Mouse (Mus musculus): ENCODE data around the gene Traf5.
A peak's percentile ranks its signal among the peaks of the same experiment; 100 is the strongest.

Gene Traf5

DNA sequence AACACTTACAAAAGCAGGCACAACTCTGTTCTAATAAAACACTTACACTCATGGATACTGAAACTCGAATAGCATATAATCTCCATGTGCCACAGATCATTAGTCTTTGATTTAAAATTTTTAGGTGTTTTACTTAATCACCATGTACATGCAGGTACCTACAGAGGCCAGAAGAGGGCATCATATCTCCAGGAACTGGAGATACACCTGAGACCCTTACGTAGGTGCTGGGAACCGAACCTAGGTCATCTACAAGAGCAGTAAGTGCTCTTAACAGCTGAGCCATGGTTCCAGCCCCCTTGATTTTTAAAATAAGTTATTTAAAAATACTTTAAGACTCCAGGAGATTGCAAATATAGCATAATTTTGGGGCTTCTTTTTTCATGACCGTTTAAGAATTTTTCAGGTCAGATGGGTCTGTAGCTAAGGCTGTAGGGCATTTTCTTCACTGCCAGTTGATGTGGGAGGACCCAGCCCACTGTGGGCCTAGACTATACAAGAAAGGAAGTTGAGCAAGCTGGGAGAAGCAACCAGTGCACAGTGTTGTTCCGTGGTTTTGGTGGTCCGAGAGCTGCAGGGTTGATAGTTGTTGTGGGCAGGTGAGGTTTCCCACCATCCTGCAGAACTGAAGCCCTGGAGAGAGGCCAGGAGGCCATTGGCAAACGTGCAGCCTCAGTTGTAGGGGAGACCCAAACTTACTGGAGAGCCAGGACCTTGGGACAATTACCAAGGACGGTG lies 29.0 kb downstream of the Traf5 start:
- no peak for DNase-seq (ENCODE audit: low spot score)

DNA sequence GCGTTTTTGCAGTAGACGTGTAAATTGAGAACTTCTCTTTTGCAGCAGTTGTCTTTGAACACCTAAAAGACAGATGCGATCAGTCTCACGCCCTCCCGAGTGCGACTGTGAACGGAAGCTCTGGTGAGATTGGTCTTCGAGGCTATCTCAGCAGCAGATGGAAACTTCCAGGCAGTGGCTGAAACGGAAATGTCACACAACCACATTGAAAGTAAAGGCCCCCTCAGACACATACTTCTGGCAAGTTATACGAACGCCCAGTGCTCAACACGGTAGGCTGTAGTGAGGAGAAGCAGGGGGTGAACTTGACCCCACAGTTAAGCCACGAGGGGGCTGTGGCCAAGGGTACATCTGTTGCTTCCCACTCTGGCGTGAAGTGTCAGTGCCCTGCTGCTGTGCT lies 29.7 kb downstream of the Traf5 start:
- no peak for DNase-seq (ENCODE audit: low spot score)

DNA sequence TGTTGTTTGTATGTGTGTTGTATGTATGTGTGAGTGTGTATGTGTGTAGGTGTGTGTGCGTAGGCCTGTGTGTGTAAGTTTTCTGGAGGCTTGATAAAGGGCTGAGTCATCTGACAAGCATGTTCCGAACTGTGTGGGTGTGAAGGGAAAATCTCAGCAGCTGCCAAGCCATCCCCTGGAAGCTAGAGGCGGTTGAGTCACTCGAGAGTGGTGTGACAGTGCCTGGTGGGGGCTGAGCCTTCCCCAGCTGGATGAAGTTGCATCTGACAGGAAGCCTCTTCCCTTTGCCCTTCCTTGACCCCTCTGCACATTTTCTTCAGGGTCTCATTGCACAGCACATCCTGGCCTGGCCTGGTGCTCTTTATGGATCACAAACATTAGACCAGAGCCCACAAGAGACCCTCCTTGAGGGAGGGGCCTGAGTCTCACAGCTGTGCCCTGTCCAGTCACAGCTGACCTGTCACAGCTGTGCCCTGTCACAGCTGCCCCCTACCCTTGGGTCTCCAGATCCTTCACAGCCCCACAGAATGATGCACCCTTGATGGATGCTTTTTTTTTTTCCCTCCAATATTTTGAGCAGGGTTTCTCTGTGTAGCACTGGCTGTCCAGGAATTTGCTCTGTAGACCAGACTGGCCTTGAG lies 30.6 kb downstream of the Traf5 start:
- no peak for DNase-seq (ENCODE audit: low spot score)

DNA sequence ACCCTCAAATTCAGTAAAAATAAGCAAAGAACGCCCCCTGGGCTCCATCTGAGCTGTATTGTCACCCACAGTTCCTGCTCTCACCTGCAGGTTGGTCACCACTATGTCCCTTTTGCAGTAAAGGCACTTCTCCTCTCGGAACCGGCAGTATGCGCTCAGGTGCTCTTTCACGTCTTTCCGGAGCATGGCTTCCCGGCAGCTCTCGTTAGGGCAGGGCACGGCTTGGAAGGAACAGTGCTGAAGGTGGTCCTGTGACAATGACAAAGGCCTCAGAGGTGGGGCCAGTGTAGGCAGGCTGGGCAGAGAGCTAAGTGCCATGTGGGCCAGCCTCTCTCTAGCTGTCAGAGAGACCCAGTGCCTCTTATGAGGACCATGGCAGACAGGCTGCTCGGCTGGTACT lies 33.4 kb downstream of the Traf5 start:
- no peak for DNase-seq (ENCODE audit: low spot score)

DNA sequence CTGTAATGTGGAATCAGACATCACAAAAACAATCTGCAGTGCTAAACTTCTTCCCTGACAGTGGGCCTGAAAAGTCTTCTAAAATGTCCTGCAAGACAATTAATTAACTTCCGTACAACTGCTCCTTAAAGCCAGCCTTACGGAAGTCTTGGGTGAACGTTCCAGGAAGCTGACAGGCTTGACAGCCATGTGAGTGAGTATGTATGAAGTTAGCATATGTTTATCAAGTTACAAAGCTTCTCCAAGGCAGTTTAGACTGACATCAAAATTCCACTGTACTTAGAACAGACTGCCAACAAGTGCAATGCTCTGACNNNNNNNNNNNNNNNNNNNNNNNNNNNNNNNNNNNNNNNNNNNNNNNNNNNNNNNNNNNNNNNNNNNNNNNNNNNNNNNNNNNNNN lies 38.6 kb downstream of the Traf5 start:
- DNase-seq (ENCODE audit: low spot score): no peak

DNA sequence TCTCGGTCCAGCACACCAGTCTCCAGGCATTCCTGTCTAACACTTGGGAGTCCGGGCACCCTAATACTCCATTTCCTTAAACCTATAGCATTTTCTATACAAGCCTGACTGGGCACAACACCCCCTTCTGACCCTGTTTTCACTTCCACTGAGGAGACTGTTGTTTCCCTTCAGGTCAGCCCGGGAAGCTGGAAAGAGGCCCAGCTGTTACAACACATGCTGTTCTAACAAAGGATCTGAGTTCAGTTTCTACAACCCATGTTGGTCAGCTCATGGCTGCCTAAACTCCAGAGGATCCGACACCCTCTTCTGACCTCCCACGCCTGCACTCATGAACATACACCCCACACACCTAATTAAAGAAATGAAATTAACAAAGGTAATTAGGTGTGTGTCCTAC lies 39.4 kb downstream of the Traf5 start:
- no peak for DNase-seq (ENCODE audit: low spot score)

DNA sequence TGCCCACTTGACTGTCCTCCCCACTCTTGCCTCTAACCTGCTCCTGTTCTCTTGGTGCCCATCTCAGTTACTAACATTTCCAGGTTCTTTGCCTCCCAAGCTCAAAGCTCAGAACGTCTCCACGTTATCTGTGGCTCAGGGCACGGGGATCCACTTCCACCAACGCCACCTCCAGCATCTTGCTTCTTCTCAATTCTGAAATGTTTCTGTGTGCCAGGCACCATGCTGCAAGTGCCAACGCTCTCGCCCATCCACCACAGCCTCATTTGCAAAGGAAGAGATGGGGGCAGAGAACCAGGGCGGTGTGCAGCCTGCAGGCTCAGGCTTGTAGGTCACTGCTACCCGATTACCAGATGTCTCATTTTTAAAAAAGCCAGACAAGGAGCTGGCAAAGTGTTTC lies 39.9 kb downstream of the Traf5 start:
- DNase-seq (ENCODE audit: low spot score): no peak

DNA sequence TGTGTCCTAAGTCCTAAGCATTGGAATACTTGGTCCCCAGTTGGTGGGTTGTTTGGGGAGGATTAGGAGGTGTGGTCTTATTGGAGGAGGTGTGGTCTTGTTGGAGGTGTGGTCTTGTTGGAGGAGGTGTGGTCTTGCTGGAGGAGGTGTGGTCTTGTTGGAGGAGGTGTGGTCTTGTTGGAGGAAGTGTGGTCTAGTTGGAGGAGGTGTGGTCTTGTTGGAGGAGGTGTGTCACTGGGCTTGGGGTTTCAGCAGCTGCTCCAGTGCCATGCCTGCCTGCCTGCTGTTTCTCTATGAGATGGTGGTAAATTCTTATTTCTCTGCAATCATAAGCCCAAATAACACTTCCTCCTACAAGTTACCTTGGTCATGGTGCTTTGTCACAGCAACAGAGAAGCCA lies 93.3 kb downstream of the Traf5 start:
- DNase-seq (ENCODE audit: low spot score): no peak

DNA sequence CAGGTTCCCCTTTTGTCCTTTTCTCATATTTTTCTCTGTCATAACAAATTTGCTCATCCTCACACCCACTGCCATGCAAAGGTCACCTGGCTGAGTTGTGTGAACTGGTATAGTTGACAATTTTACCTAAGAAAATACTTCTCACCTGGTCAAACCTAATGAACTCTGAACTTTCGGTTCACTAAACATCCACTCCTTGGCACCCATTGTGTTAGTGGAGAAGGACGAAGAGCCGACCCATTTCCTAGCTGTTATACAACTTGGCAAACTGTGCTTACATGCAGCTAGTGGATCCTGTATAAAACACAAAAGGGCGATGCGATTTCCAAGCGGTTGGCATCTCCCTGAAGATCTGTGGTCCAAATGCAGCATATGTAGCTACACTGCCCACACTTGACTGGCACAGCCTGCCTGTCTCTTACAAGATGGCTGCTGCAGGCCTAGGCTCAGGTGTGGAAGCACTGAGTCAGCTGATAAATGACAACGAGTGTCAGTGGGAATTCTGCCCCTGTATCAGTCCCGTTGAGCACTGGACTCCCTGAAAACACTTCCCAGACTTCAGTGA lies 95.7 kb downstream of the Traf5 start:
- no peak for DNase-seq (ENCODE audit: low spot score)

DNA sequence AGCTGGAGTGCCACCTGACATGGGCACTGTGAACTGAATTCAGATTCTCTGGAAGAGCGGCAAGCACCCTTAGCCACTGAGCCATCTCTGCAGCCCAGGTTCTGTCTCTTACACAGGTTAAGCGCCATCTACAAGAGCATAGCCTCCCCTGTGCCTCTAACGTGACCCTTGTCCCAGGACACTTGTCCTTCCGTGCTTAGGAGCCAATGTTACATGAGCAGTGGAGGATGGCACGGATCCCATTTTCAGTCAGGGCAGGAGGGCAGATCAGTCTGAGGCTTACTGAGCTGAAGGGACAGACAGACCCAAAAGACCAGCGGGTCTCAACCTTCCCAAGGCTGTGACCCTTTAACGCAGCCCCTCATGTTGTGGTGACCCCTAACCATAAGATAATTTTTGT lies 96.4 kb downstream of the Traf5 start:
- no peak for DNase-seq (ENCODE audit: low spot score)

DNA sequence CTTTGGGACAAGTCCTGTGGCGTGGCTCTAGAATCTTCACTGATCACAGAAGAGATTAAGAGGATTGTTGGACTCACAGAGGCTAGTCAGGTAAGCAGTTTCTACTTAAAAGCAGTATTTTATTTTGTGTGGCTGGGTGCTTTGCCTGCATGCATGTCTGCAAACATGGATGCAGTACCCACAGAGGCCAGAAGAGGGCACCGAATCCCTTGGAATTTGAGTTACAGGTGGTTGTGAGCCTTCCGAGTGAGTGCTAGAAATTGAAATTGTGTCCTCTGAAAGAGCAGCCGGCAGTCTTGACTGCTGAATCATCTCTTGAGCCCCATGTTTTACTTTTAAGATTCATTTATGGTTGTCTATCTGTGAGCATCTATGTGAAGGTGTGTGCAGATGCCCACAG lies 96.9 kb downstream of the Traf5 start:
- peak; percentile 75 for DNase-seq (ENCODE audit: low spot score)

DNA sequence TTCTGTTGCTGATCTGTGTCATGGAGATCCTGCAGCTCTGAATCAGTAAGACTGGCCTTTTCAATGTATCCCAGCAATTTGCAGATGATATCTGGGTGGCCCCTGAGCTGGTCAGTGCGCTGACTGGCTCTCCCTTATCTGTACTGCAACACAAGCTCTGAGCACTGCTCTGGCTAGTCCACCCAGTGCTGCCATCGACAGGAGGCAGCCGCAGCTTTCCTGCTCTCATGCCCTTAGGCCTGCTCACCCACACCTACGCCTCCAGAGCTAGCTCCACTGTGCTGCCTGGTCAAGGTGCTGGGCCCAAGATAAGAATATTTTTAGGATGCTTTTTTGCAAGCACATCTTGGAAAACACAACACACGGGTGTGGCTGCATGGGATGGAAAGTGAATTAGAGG lies 97.9 kb downstream of the Traf5 start:
- DNase-seq (ENCODE audit: low spot score): peak; percentile 67

DNA sequence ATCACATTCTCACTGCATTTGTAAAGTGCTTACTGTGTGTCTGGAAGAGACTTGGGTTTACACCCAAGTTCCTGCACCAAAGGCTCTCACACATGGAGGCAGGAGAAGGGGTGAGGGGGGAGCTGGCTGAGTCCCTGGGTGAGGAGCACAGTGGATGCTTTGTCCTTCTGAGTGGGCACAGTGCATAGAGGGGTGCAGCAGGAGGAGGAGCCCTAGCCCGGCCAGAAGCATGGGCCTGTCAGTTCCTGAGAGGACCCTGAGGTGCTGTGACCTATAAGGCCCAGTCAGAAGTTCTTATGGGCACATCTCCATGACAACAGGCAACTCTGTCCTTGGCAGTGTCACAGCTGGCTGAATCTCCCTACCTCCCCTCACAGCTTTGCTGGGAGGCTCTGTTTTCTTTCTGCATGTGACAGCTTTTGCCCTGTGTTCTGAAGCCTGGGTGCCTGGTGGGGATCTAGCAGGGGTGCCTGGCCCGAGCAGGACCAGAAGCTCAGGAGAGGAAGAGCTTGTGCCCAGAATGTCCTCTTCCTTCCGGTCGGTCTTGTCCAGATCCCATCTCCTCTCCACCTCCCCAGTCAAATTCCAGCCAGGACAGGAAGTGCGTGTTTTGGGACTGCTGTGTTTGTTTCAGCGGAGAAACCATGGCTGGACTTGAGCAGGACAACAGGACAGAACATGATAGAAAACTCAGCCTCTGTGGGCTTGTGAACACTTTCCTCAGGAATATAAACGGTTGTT lies 100.1 kb downstream of the Traf5 start:
- DNase-seq (ENCODE audit: low spot score): no peak

DNA sequence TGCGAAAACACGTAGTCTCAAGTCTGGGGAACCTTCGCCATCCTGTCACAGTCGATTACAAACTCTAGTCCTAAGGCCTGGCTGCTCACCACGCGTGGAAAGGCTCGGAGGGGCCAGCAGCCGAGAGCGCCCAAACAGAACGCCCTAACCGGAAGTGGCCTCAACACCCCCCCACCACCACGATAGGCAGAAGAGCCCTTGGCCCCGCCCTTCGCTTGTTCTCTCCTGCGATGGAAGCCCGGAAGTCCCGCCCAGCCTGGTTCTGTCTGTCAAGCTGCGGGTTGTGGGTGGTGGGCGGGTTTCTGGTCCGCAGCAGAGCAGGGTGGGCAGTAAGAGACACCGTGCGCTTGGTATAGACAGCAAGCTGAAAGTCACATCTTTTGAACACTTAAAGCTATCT lies 102.4 kb downstream of the Traf5 start:
- DNase-seq (ENCODE audit: low spot score): peak; percentile 90

DNA sequence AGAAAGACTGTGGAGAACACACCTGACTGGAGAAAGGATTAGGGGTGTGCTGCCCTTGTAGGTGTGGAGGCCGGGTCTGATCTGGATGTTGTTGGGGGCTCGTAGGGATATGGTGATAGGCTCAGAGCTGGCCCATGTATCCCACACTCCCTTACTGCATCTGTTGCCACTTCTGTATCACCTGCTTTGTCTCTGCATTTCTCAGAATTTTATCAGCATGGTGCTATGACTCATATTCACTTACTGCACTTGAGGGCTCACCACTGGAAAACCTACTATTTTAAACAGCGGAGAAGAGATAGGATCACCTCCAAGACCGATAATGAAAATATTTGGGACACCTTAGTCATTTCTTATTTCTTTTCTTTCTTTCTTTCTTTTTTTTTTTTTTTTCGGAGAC lies 103.3 kb downstream of the Traf5 start:
- DNase-seq (ENCODE audit: low spot score): no peak

DNA sequence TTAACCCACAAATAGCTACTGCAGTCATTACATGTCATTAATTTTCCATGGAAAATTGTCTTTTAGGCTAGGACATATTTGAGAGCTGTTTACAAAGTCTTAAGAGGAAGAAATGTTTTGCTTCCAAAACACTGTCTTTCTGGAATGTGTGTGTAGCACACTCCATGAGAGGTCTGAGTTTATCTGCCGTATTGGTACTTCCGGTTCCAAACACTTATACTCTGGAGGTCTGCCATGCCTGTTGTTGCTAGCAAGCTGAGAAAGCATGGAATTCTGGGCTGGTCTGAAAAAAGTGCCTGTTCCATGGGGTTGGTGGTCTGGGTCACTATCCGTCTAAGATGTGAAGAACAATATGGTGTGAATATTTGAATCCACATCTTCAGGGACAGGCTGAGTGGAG lies 103.7 kb downstream of the Traf5 start:
- no peak for DNase-seq (ENCODE audit: low spot score)

DNA sequence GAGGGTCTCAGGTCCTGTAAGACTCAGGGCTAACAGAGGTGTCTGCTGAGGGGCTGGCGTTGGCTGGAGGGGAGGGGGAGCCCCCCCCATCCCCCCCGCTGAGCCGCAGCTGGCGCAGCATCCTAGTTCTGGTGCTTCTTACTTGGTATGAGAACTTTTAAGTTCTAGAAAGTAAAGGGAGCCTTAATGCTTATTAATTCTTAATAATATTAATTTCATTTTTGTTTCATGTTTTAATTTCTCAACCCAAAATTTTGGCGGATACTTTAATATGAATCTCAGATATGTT lies 104.9 kb downstream of the Traf5 start:
- no peak for DNase-seq (ENCODE audit: low spot score)

DNA sequence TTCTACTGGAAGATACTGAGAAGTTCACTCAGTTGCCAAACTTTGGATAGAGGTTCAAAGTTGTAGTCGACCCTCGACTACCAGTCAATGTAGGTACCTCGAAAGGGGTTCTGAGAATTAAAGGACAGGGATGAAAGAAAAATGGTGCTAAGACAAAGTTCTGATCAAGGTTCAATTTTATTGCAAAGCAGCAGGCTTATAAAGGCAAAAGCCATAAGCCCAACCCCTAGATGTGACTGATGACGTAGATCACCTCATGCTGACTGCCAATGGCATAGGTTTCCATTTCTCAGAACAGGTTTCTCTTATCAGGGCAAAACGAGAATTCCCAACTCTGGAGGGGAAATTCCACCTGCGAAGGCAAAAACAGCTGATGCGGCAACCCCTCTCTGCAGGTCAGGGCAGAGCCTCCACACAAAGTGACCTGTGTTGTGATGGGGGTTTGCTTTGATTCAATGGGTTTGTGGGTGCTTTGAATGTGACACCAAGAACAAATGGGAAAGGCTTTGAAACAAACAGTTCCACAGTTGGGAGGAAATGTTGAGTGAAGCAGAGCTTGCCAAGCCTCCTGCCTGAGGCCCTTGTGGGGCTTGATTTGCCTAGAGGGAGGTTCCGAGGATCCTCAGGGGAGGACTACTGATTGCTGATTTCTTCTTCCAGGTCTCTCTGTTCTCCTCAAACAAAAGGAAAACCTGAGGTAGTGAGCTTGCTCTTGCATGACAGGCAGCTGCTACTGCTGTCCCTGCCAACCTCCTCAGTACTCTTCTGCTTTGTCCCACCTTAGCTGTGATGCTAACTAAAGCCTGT lies 105.5 kb downstream of the Traf5 start:
- no peak for DNase-seq (ENCODE audit: low spot score)

DNA sequence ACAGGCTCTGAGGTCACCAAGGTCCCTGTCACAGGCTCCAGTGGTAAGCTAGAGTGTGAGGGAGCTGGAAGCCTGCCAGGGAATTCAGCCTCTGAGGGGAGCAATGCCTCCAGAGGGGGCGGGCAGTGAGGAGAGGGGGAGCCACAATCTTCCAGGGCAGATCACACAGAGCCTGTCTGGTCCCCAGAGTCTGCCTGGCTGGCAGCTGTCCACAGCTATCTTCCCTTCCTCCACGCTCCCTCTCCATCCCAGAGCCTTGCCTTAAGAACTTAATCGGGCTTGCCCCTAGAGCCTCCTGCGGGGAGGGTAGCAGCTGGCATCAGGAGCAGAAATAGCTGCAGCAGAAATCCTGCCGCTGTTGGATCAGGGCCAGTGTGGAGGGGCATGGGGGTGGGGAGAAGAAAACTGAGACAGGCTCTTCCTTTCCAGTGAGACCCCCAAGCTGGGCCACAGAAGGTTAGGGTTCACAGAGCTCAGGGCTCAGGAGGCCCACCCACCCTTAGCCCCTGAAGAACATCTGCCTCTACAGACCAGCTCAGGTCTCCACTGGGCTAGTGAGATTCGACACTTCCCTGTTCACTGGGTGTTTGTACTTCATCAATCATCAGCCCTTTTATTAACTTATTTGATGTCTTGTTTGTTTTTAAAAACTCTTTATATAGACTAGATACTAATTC lies 110.8 kb downstream of the Traf5 start:
- DNase-seq (ENCODE audit: low spot score): no peak

DNA sequence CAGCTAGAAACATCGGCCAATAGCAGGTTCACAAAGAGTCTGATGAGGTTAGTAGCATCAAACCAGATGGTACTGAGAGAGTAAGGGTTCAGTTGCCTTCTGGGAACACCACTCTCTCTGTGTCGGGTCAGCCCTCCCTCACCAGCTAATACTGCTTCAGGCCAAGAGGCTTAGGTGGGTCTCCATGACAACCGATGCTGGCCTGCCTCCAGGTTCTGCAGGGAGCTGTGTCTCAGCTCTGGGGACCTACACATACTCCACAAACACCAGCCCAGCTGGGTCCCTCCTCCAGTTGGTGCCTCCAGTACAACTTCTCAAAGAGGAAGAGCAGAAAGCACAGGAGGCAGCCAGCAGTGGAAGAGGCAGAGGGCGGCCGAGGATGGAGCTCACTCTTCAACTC lies 115.2 kb downstream of the Traf5 start, which contains the start of gene Rd3:
Rd3 (plus strand) TSS at position 184 of the 400 bp plus-strand sequence.
- no peak for DNase-seq (ENCODE audit: low spot score)

DNA sequence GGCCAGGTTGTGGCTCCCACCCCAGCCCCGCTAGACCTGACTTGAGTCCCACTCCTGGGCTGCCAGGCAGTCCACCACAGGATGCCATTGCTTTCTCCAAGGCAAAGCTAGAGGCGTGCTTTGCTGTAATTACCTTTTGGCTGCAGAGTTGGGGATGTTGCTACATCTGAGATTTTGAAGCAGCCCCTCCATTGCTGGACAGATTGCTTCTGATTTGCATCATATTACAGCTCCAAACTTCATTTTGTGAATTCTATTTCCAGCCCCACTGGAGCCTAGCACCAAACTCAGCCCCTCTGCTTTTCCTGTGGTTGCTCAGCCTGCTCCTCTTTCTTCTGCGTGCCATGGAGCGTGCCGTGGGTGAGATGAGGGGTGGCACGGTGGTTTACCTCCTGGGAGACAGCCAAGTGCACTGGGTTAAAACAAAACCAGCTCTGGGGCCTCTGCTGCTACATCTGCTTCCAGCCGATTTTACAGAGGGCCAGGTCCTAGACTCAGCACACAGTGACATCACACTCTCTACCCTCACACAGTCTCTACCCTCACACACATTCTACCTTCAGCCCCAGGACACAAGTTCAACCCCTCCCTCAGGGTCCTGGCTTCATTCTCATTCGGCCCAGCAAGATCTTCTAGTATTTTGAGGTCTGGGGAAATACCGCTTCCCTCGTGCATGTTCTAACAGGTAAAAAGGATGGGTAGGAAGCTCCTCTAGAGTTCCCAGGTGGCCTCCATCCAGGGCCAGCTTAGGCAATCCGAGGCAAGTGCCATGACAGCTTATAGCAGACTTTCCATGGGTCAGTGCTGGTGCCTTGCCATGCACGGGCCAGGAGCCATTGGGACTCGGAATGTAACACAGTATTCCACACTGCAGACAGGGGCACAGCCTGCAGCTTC lies 117.6 kb downstream of the Traf5 start:
- no peak for DNase-seq (ENCODE audit: low spot score)

Measured in c-Kit-positive CD71-positive TER-119-positive erythroid progenitor cells, embryonic 14.5 days (primary cell).